Mouse (Mus musculus) G1E (cell line): ENCODE results near the gene Gucd1. TPM values are rescaled to one million over a fixed set of nuclear protein-coding genes. Genes with fewer than 3 reads are reported as not detected.
A peak's percentile ranks its signal among the peaks of the same experiment; 100 is the strongest.

Experiments used
- ATAC-seq: 2 replicates; pipeline ENCODE4 v1.8.0; 2016; ENCODE audit warnings: mild to moderate bottlenecking; ENCODE audit not compliant: insufficient number of reproducible peaks, poor library complexity, low FRiP score, severe bottlenecking; ENCODE audit errors: extremely low read depth
- DNase-seq: peaks from one replicate; pipeline ENCODE4 v3.0.0; 2012; ENCODE audit warnings: low spot score
- H3K27me3 ChIP-seq: 2 replicates; pipeline ENCODE4 v1.6.1; 2012; ENCODE audit warnings: mild to moderate bottlenecking, low read length, inconsistent platforms; ENCODE audit not compliant: insufficient read depth
- H3K36me3 ChIP-seq: replicated peaks from 2 replicates; pipeline ENCODE3; 2012; ENCODE audit warnings: mild to moderate bottlenecking, inconsistent platforms
- H3K4me1 ChIP-seq: 2 replicates; pipeline ENCODE4 v1.6.1; 2012; ENCODE audit warnings: low read depth, low read length, inconsistent platforms, mixed read lengths; ENCODE audit not compliant: insufficient read depth
- H3K4me3 ChIP-seq: 2 replicates; pipeline ENCODE4 v1.5.1; 2012; ENCODE audit warnings: low read depth, mild to moderate bottlenecking, inconsistent platforms, low read length, moderate library complexity, mixed read lengths
- H3K9me3 ChIP-seq: replicated peaks from 2 replicates; pipeline ENCODE4 v1.6.1; 2012; ENCODE audit warnings: inconsistent platforms
- CTCF ChIP-seq: IDR thresholded peaks from 2 replicates; pipeline ENCODE4 v1.5.1; 2012; ENCODE audit warnings: low read depth, low read length, inconsistent platforms, mixed read lengths
- GATA1 ChIP-seq: IDR thresholded peaks from 2 replicates; pipeline ENCODE4 v1.6.1; 2012; ENCODE audit warnings: borderline replicate concordance, low read length, inconsistent platforms, mixed read lengths
- GATA2 ChIP-seq: IDR thresholded peaks from 2 replicates; pipeline ENCODE4 v1.6.1; 2012; ENCODE audit warnings: low read depth, low read length, inconsistent platforms, borderline replicate concordance
- POLR2AphosphoS5 ChIP-seq: IDR thresholded peaks from 2 replicates; pipeline ENCODE4 v1.6.1; 2012; ENCODE audit warnings: low read depth, low read length, inconsistent platforms; ENCODE audit not compliant: insufficient replicate concordance
- TAL1 ChIP-seq: conservative IDR thresholded peaks from 2 replicates; pipeline ENCODE4 v1.6.1; 2012; ENCODE audit warnings: low read depth, low read length, inconsistent platforms, mixed read lengths
- polyA plus RNA-seq: library from polyadenylated mRNA; stranded (reverse); fragments of >175 nt; gene quantifications from 2 replicates; pipeline ENCODE4 v1.2.3, GENCODE M21; 2012
- total RNA-seq, 2 experiments: library from RNA; stranded (forward) in 1 of 2; stranded (reverse) in 1 of 2; fragments of 200-1000 nt in 1 of 2; fragments of >200 nt in 1 of 2; fragmentation: Nextera tagmentation in 1 of 2; gene quantifications; 2 replicates each; pipeline ENCODE4 v1.2.3; 2014 to 2017

Gene Gucd1
- total and polyA plus RNA-seq, 3 experiments: 15.8 to 41.7 (median 26.1) TPM

- no peaks in the 10 kb centered on the region for H3K27me3 ChIP-seq
- ATAC-seq: no peak
- H3K9me3 ChIP-seq: no peaks in the 10 kb centered on the region
- DNase-seq: no peak
- H3K4me1 ChIP-seq: peaks cover 45% of the 10 kb centered on the region
- no peak overlapping the region for H3K4me3 ChIP-seq
- TF ChIP-seq TAL1: no peak
- TF ChIP-seq POLR2AphosphoS5: no peak
- no peak for TF ChIP-seq GATA1
- TF ChIP-seq CTCF: no peak
- TF ChIP-seq GATA2: no peak
- H3K36me3 ChIP-seq: peaks cover 73% of the 10 kb centered on the region
Measured at GRCm38 (mm10) chr10:75521643-75522042, 3.9 kb upstream of the Gucd1 start.

- Histone ChIP-seq H3K36me3 (peaks cover 64% of the 10 kb centered on the region), H3K27me3 (no peaks in the 10 kb centered on the region)
- TF ChIP-seq POLR2AphosphoS5 (no peak), GATA1 (no peak), GATA2 (no peak), CTCF (no peak), TAL1 (no peak)
Measured at GRCm38 (mm10) chr10:75520581-75520980, 2.8 kb upstream of the Gucd1 start.

GRCm38 (mm10) chr10:75517073-75517757 is 557 bp downstream of the Gucd1 start, which contains the start of gene Snrpd3:
TSS of gene Snrpd3 (plus strand) at chr10:75517551.
- DNase-seq: peak; percentile 91
- Histone ChIP-seq H3K36me3 (peaks cover 49% of the 10 kb centered on the region), H3K9me3 (no peaks in the 10 kb centered on the region), H3K4me3 (peak within 1 kb of the TSS; percentile 90), H3K4me1 (peaks cover 77% of the 10 kb centered on the region), H3K27me3 (no peaks in the 10 kb centered on the region)
- no peak for TF ChIP-seq GATA2
- TF ChIP-seq TAL1: no peak
- no peak for TF ChIP-seq GATA1
- no peak for TF ChIP-seq CTCF
- TF ChIP-seq POLR2AphosphoS5: no peak
- ATAC-seq: peak; percentile 69

More at GRCm38 (mm10) chr10:75520581-75520980, 2.8 kb upstream of the Gucd1 start:
- H3K9me3 ChIP-seq: no peaks in the 10 kb centered on the region
- ATAC-seq (no peak), DNase-seq (no peak)
- peaks cover 49% of the 10 kb centered on the region for H3K4me1 ChIP-seq
- H3K4me3 ChIP-seq: peak overlapping the region; percentile 17; the same call in 1 of the 2 replicates

GRCm38 (mm10) chr10:75516724-75517072 is 1.1 kb downstream of the Gucd1 start:
- Histone ChIP-seq H3K27me3 (no peaks in the 10 kb centered on the region), H3K4me1 (peaks cover 78% of the 10 kb centered on the region), H3K4me3 (peak overlapping the region; percentile 90), H3K9me3 (no peaks in the 10 kb centered on the region), H3K36me3 (peaks cover 49% of the 10 kb centered on the region)
- ATAC-seq (no peak), DNase-seq (no peak)
- TF ChIP-seq CTCF (no peak), GATA1 (no peak), GATA2 (no peak), TAL1 (no peak), POLR2AphosphoS5 (no peak)

- ATAC-seq: no peak
- TF ChIP-seq POLR2AphosphoS5 (no peak), CTCF (no peak), GATA2 (no peak), TAL1 (no peak), GATA1 (no peak)
- H3K4me1 ChIP-seq: peaks cover 73% of the 10 kb centered on the region
- no peaks in the 10 kb centered on the region for H3K27me3 ChIP-seq
- H3K9me3 ChIP-seq: no peaks in the 10 kb centered on the region
- H3K36me3 ChIP-seq: peaks cover 49% of the 10 kb centered on the region
- no peak for DNase-seq
- H3K4me3 ChIP-seq: peak overlapping the region; percentile 90
Measured at GRCm38 (mm10) chr10:75516038-75516723, 1.6 kb downstream of the Gucd1 start.
